Mouse (Mus musculus) urinary bladder, postnatal 14 days (tissue): ENCODE results near the gene B3galt4.
"Not testable (repeated sequence)": the region's sequence is repeated elsewhere in the genome, so short reads cannot be mapped to it uniquely, and the experiment has no call there.

ENCODE experiments used
- DNase-seq: peaks from one replicate; pipeline ENCODE4 v3.0.0; 2021; ENCODE audit warnings: low spot score

The B3galt4 gene

DNA sequence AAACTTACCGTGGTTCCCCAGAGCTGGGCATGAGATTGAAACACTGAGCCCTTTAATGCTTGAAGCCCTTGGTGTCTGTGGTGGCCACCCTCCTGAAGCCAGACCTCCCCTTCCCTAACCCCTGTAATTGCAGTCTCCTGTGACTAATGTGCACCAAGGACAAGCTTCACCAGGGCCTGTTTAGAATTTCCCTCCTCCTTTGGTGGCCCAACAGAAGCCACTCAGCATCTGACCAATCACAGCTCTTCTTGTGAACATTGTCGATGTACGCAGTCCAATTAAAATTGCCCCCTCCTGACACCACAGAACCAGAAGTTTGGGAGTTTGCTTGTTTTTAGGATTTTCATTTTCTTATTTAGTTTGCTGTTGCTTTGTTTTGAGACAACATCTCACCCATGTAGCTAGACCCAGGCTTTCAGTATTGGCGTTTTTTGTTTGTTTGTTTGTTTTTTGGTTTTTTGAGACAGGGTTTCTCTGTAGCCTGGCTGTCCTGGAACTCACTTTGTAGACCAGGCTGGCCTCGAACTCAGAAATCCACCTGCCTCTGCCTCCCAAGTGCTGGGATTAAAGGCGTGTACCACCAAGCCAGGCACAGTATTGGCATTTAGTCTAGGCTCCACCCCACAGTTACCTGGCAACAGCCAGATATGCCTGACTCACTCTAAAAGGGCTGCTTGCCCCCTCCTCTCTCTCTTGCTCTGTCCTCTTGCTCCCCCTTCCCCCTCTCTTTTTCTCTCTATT is 47.2 kb downstream of the B3galt4 start:
- not testable (repeated sequence) for DNase-seq

DNA sequence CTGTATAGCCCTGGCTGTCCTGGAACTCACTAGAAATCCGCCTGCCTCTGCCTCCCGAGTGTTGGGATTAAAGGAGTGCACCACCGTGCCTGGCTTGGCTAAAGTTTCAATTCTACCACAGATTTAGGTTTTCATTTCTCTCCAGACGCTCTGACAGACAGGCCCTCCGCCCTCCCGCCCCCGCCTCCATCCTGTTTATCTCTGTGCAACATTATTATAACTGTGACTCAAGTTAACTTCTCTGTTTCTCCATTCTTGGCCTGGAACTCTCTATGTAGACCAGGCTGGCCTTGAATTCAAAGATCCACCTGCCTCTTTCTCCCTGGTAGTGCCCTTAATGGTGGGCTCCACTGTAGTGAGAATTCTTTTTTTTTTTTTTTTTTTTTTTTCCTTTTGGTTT is 48.8 kb downstream of the B3galt4 start:
- no peak for DNase-seq

DNA sequence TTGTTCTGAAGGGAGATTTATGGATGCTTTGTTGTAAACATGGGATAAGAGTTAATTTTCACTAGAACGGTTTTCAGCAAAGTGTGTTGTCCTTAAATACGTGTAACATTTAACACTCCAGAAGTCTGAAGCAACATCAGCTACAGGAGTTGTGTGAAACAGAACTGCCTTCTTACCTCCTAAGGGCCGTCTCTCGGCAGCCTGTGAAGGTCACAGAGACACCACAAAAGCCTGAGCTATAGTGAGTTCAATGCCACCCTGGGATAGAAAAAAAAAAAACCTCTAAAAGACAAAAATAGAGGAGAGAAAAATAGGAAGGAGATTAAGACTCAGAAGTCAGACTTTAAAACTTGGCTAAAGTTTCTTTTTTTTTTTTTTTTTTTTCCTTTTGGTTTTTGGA is 49.2 kb downstream of the B3galt4 start:
- no peak for DNase-seq

DNA sequence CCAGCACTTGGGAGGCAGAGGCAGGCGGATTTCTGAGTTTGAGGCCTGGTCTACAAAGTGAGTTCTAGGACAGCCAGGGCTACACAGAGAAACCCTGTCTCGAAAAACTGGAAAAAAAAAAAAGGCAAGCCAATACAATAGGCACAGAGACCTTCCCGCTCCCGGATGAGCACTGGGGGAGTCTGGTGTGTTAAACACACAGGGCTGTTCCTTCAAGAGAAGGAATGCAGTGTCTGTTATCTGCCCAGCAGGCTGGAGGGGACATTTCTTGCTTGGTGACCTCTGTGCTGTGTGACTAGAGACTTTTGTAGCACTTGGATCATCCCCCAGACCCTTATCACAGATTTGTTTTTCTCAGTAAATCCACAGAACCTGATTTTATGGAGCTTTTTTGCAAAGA is 49.6 kb downstream of the B3galt4 start:
- DNase-seq = no peak

DNA sequence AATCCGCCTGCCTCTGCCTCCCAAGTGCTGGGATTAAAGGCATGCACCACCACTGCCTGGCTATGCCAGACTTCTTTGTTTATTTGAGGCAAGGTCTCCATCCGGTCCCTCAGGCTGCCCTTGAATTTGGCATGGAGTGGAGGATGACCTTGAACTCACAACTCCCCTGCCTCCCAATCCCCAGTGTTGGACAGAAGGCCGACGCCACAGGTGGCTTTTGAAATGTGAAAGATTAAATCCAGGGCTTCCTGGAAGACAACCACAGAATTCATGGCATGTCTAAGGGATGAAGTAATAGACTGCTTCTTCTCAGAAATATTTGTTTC is 50.3 kb downstream of the B3galt4 start:
- no peak for DNase-seq

DNA sequence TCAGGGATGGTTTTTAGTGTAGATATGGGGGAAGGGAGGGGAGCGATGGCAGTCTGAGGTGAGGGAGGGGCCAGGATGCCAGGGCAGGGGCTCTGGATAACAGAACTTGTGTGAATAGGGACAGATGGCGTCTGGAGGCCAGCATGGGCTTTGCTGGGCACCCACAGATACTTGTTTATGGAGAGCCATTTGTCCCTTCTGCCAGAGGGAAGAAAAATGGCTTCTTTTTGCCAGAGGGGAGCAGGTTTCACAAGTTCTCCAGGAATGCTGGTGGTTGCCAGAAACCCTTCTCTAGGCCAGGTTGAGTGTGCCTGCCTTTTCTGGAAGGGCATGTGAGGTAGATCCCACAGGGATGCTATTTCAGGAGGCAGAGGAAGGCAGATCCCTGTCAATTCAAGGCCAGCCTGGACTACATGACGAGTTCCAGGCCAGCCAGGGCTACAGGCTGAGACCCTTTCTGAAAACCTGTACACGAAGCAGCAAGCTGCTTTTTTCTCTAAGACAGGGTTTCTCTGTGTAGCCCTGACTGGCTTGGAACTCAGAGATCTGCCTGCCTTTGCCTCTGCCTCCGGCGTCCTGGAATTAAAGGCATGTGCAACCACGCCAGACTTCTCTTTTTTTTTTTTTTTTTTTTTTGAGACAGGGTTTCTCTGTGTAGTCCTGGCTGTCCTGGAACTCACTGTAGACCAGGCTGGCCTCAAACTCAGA is 50.9 kb downstream of the B3galt4 start:
- DNase-seq = no peak
